ENCODE assay signal across 7 mouse cellular contexts in genomic region chr4:132211953-132212734, GRCm38 (mm10). TPM values are rescaled to one million over a fixed set of nuclear protein-coding genes. Genes with fewer than 3 reads are reported as not detected.
DNase-seq lines count a peak whose midpoint lies in the region; ATAC-seq and TF ChIP-seq lines count a peak whose summit lies in the region.

Gene Ythdf2, minus strand, starts transcription at chr4:132212303.

- H3K9me3 ChIP-seq in embryonic facial prominence, embryonic 12.5 days, result no peaks in the 10 kb centered on the region
- no peaks in the 10 kb centered on the region for H3K9me3 ChIP-seq in limb, embryonic 12.5 days
- H3K9me3 ChIP-seq in midbrain, embryonic 15.5 days, result no peaks in the 10 kb centered on the region

- peak; percentile 69 for TF ChIP-seq CTCF in kidney, adult 2 months (conservative IDR thresholded peaks at IDR 0.05; ENCODE audit: insufficient read depth, insufficient read length, low read depth, low read length)
- peak; percentile 87 for TF ChIP-seq CTCF in spleen, adult 2 months (IDR thresholded peaks at IDR 0.05; ENCODE audit: extremely low read depth, insufficient read depth, insufficient read length, insufficient replicate concordance)

- peak within 1 kb of the TSS; percentile 92 for H3K27ac ChIP-seq in embryonic facial prominence, embryonic 12.5 days
- peak within 1 kb of the TSS; percentile 92 for H3K27ac ChIP-seq in kidney, adult 2 months (ENCODE audit: insufficient read depth, low read depth, low read length)
- H3K27ac ChIP-seq in limb, embryonic 12.5 days, result peak within 1 kb of the TSS; percentile 94
- peak within 1 kb of the TSS; percentile 94 for H3K27ac ChIP-seq in midbrain, embryonic 15.5 days
- peak within 1 kb of the TSS; percentile 94 for H3K27ac ChIP-seq in spleen, adult 2 months (ENCODE audit: insufficient read depth, low read length)

- peak within 1 kb of the TSS; percentile 100 for H3K9ac ChIP-seq in embryonic facial prominence, embryonic 12.5 days
- peak within 1 kb of the TSS; percentile 100 for H3K9ac ChIP-seq in limb, embryonic 12.5 days (replicated peaks)
- peak within 1 kb of the TSS; percentile 91 for H3K9ac ChIP-seq in midbrain, embryonic 15.5 days

- WGBS in embryonic facial prominence, embryonic 12.5 days, result 1% methylated on average over 76 of the region's 78 CpGs
- WGBS in kidney, adult 2 months, result 1% methylated on average over 78 of the region's 78 CpGs
- 1% methylated on average over 77 of the region's 78 CpGs for WGBS in limb, embryonic 12.5 days
- WGBS in midbrain, embryonic 15.5 days, result 1% methylated on average over 69 of the region's 78 CpGs
- WGBS in spleen, adult 2 months, result 2% methylated on average over 75 of the region's 78 CpGs

- H3K4me2 ChIP-seq in embryonic facial prominence, embryonic 12.5 days (replicated peaks), result peak within 1 kb of the TSS; percentile 93
- H3K4me2 ChIP-seq in limb, embryonic 12.5 days, result peak within 1 kb of the TSS; percentile 87
- peak within 1 kb of the TSS; percentile 68 for H3K4me2 ChIP-seq in midbrain, embryonic 15.5 days

- TF ChIP-seq POLR2A in kidney, adult 2 months (IDR thresholded peaks at IDR 0.05; ENCODE audit: low read depth, low read length), result no peak
- peak; percentile 78 for TF ChIP-seq POLR2A in spleen, adult 2 months (IDR thresholded peaks at IDR 0.05; ENCODE audit: low read depth, low read length)

- peaks cover 20% of the 10 kb centered on the region for H3K36me3 ChIP-seq in embryonic facial prominence, embryonic 12.5 days
- no peaks in the 10 kb centered on the region; the same call in 1 of the 2 replicates for H3K36me3 ChIP-seq in kidney, adult 2 months (ENCODE audit: control insufficient read depth, insufficient read depth, low read length)
- H3K36me3 ChIP-seq in limb, embryonic 12.5 days, result peaks cover 32% of the 10 kb centered on the region
- peaks cover 3% of the 10 kb centered on the region; the same call in 1 of the 2 replicates for H3K36me3 ChIP-seq in midbrain, embryonic 15.5 days (replicated peaks)
- peaks cover 3% of the 10 kb centered on the region; the same call in 1 of the 2 replicates for H3K36me3 ChIP-seq in spleen, adult 2 months (ENCODE audit: control insufficient read depth, insufficient read depth, low read length)

- H3K27me3 ChIP-seq in embryonic facial prominence, embryonic 12.5 days, result no peaks in the 10 kb centered on the region
- no peaks in the 10 kb centered on the region for H3K27me3 ChIP-seq in kidney, adult 2 months (replicated peaks; ENCODE audit: control insufficient read depth, insufficient read depth, low read length)
- no peaks in the 10 kb centered on the region for H3K27me3 ChIP-seq in limb, embryonic 12.5 days
- H3K27me3 ChIP-seq in midbrain, embryonic 15.5 days (replicated peaks), result no peaks in the 10 kb centered on the region
- H3K27me3 ChIP-seq in spleen, adult 2 months (ENCODE audit: control insufficient read depth, insufficient read depth, low read length), result no peaks in the 10 kb centered on the region

- ATAC-seq in embryonic facial prominence, embryonic 12.5 days (ENCODE audit: insufficient number of reproducible peaks, insufficient read depth, low FRiP score, low TSS enrichment), result peak; percentile 98
- ATAC-seq in limb, embryonic 12.5 days (ENCODE audit: insufficient number of reproducible peaks, insufficient read depth, low FRiP score, low TSS enrichment, low read depth), result peak; percentile 96
- ATAC-seq in midbrain, embryonic 15.5 days (replicated peaks), result peak; percentile 98

- H3K4me3 ChIP-seq in embryonic facial prominence, embryonic 12.5 days, result peak within 1 kb of the TSS; percentile 99
- H3K4me3 ChIP-seq in kidney, adult 2 months (ENCODE audit: insufficient read depth, low read depth, low read length), result peak within 1 kb of the TSS; percentile 99
- H3K4me3 ChIP-seq in limb, embryonic 12.5 days (replicated peaks), result peak within 1 kb of the TSS; percentile 94
- H3K4me3 ChIP-seq in midbrain, embryonic 15.5 days, result peak within 1 kb of the TSS; percentile 78
- H3K4me3 ChIP-seq in spleen, adult 2 months (ENCODE audit: extremely low read depth, insufficient read depth, insufficient read length), result peak within 1 kb of the TSS; percentile 97

- peak; percentile 98 for DNase-seq in adrenal gland, postnatal 25 days
- DNase-seq in heart, adult 18-20 months, result peak; percentile 97
- DNase-seq in kidney, adult 2 months, result peak; percentile 98
- DNase-seq in spleen, adult 2 months (ENCODE audit: low read depth in 1 of 2, low spot score in 2 of 2), result peak; percentile 94 to 95

- H3K4me1 ChIP-seq in embryonic facial prominence, embryonic 12.5 days, result peaks cover 21% of the 10 kb centered on the region
- peaks cover 9% of the 10 kb centered on the region; the same call in 1 of the 2 replicates for H3K4me1 ChIP-seq in kidney, adult 2 months (ENCODE audit: control insufficient read depth, insufficient read depth, low read length)
- peaks cover 19% of the 10 kb centered on the region for H3K4me1 ChIP-seq in limb, embryonic 12.5 days (replicated peaks)
- peaks cover 27% of the 10 kb centered on the region for H3K4me1 ChIP-seq in midbrain, embryonic 15.5 days
- peaks cover 4% of the 10 kb centered on the region; the same call in 1 of the 2 replicates for H3K4me1 ChIP-seq in spleen, adult 2 months (ENCODE audit: control insufficient read depth, insufficient read depth, insufficient read length)

RNA-seq across cellular contexts. Expression of gene Ythdf2, which starts in this region (rescaled TPM):
- total RNA-seq in adrenal gland, postnatal 25 days (2021), result 50.8 and 51.0 TPM in 2 replicates
- 131 and 140 TPM in 2 replicates for polyA plus RNA-seq in embryonic facial prominence, embryonic 12.5 days (2016; fragmentation: Nextera tagmentation; extraction: Ambion mirVana)
- total RNA-seq in heart, adult 18-20 months (2021), result 10 to 100 TPM; 26.7 to 30.8 TPM
- polyA plus RNA-seq in kidney, adult 2 months (2012; rRNA removed), result 14.5 and 15.3 TPM in 2 replicates
- polyA plus RNA-seq in limb, embryonic 12.5 days (2016; fragmentation: Nextera tagmentation; extraction: Ambion mirVana), result 143 and 149 TPM in 2 replicates
- 117 and 120 TPM in 2 replicates for polyA plus RNA-seq in midbrain, embryonic 15.5 days (2015; fragmentation: Nextera tagmentation; extraction: Ambion mirVana)
- polyA plus RNA-seq in spleen, adult 2 months (2012; rRNA removed), result 11.9 and 13.8 TPM in 2 replicates

Comparison
In these comparisons a context has a peak if more than half of its experiments do, and no peak if none do; other contexts are left out.
1. Peak in every context shown above with its lines: DNase-seq, ATAC-seq, H3K4me3 ChIP-seq and H3K27ac ChIP-seq.